Mouse (Mus musculus) CH12.LX (cell line): ENCODE data around the gene Dnajc11.

Experiments
- CTCF ChIP-seq, 2 experiments: IDR thresholded peaks in 1 of 2; conservative IDR thresholded peaks in 1 of 2; 2 replicates each; pipeline ENCODE4 v1.5.1; 2011 to 2012; ENCODE audit warnings: low read depth in 2 of 2, low read length in 2 of 2, improper control_type of control experiment in 1 of 2, inconsistent platforms in 1 of 2, mild to moderate bottlenecking in 1 of 2, moderate library complexity in 1 of 2
- E2F4 ChIP-seq: IDR thresholded peaks from 2 replicates; pipeline ENCODE4 v1.6.1; 2011; ENCODE audit warnings: low read depth, low read length, improper control_type of control experiment; ENCODE audit not compliant: insufficient replicate concordance
- ELF1 ChIP-seq: IDR thresholded peaks from 2 replicates; pipeline ENCODE4 v1.6.1; 2014; ENCODE audit warnings: low read depth, mild to moderate bottlenecking, inconsistent platforms, low read length, improper control_type of control experiment
- HCFC1 ChIP-seq: IDR thresholded peaks from 2 replicates; pipeline ENCODE4 v1.6.1; 2012; ENCODE audit warnings: low read depth, mild to moderate bottlenecking, inconsistent platforms, low read length, improper control_type of control experiment
- JUND ChIP-seq: conservative IDR thresholded peaks from 2 replicates; pipeline ENCODE4 v1.6.1; 2011; ENCODE audit warnings: low read depth, low read length, improper control_type of control experiment
- KAT2A ChIP-seq: IDR thresholded peaks from 2 replicates; pipeline ENCODE4 v1.6.1; 2012; ENCODE audit warnings: low read length, improper control_type of control experiment, inconsistent platforms; ENCODE audit not compliant: insufficient replicate concordance
- MAFK ChIP-seq: IDR thresholded peaks from 2 replicates; pipeline ENCODE4 v1.6.1; 2011; ENCODE audit warnings: low read length, improper control_type of control experiment; ENCODE audit not compliant: insufficient replicate concordance
- MAX ChIP-seq: IDR thresholded peaks from 2 replicates; pipeline ENCODE4 v1.6.1; 2011; ENCODE audit warnings: low read length, improper control_type of control experiment
- MAZ ChIP-seq: IDR thresholded peaks from 2 replicates; pipeline ENCODE4 v1.6.1; 2012; ENCODE audit warnings: low read depth, mild to moderate bottlenecking, inconsistent platforms, low read length, improper control_type of control experiment, moderate library complexity
- POLR2A ChIP-seq: IDR thresholded peaks from 2 replicates; pipeline ENCODE4 v1.6.1; 2011; ENCODE audit warnings: low read depth, mild to moderate bottlenecking, improper control_type of control experiment, low read length
- POLR2AphosphoS2 ChIP-seq: IDR thresholded peaks from 2 replicates; pipeline ENCODE4 v1.6.1; 2011; ENCODE audit warnings: low read depth, low read length, improper control_type of control experiment
- SMC3 ChIP-seq: IDR thresholded peaks from 2 replicates; pipeline ENCODE4 v1.6.1; 2011; ENCODE audit warnings: low read depth, low read length, improper control_type of control experiment
- ZKSCAN1 ChIP-seq: IDR thresholded peaks from 2 replicates; pipeline ENCODE4 v1.6.1; 2012; ENCODE audit warnings: low read depth, inconsistent platforms, low read length, improper control_type of control experiment, borderline replicate concordance
- ZMIZ1 ChIP-seq: IDR thresholded peaks from 2 replicates; pipeline ENCODE4 v1.6.1; 2012; ENCODE audit warnings: low read depth, mild to moderate bottlenecking, inconsistent platforms, low read length, improper control_type of control experiment

DNA sequence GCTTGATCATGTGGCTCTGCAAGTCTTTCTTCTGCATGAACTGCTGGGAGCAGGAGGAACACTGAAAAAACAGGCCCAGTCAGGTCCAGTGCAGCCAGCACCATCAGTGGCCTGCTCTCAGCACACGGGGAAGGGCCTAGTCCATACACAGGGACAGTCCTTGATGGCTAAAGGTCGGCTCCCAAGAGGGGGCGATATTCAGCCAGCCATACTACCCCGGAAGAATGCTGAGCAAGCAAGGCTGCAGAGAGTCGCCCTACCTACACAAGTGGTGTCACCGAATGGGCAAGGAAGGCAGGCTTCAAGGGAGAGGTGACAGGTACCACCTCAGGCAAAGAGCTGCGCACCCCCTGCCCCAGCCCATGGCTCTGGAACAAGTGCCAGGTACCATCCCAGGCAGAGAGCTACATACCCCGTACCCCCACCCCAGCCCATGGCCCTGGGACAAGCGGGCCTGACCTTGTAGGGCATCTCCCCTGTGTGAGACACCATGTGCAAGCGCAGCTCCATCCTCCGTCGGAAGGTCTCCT, 88.1 kb downstream of the Dnajc11 start:
- TF ChIP-seq POLR2A, result no peak
- TF ChIP-seq MAX, result no peak
- no peak for TF ChIP-seq E2F4
- no peak for TF ChIP-seq HCFC1
- no peak for TF ChIP-seq ZMIZ1
- peak; percentile 85 for TF ChIP-seq MAFK
- TF ChIP-seq CTCF (conservative IDR thresholded peaks at IDR 0.05 in 1 of 2, IDR thresholded peaks at IDR 0.05 in 1 of 2; ENCODE audit: low read depth in 2 of 2, low read length in 2 of 2), result peak in 1 of 2 experiments; percentile 43; a peak in 2 of 4 replicates
- TF ChIP-seq KAT2A, result no peak
- TF ChIP-seq ZKSCAN1, result no peak
- TF ChIP-seq POLR2AphosphoS2, result no peak
- TF ChIP-seq JUND, result no peak
- no peak for TF ChIP-seq MAZ
- no peak for TF ChIP-seq SMC3
- TF ChIP-seq ELF1, result no peak
